Mouse (Mus musculus): ENCODE results near the gene Map3k12. TPM values are rescaled to one million over a fixed set of nuclear protein-coding genes. Genes with fewer than 3 reads are reported as not detected.

The Map3k12 gene
- 55.7 and 62.4 TPM in 2 replicates for polyA plus RNA-seq (2015; fragmentation: Nextera tagmentation; extraction: Ambion mirVana)

DNA sequence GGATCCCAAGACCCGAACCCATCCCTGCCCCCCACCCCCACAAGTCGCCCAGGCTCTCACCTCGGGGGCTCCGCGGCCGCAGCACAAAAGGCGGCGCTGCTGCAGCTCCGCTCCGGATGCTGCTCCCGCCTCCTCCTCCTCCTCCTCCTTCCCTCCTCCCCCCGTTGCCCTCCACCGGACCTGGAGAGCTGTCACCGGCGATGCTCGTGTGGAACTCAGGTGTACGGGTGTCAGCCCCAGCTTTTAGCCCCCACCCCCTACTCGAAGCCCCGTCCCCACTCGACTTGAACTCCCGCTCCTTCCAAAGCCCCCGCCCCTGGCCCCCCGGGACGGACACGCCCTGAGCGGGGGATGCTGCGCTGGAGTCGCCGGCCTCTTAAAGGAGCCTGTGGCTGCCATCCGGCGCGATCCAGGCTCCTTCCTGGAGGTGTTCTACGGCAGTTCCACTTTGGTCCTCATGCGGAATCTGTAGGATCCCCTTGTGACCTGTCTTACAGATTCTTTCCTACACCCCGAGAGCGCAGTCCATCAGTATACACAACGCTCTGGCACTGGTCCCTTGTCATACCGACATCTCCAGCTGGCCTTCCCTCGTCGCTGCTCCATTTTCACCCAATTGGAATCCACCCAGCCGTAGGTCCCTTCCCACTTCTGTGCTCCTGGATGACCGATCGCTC is at the start of gene Map3k12:
Gene Map3k12, minus strand, starts transcription at position 337 of the 677 bp plus-strand sequence.
- Histone ChIP-seq H3K4me1 (ENCODE audit: control insufficient read depth, insufficient read depth, low read depth, low read length) (peaks cover 40% of the 10 kb centered on the region), H3K27me3 (replicated peaks; ENCODE audit: control insufficient read depth, insufficient read depth, low read length) (no peaks in the 10 kb centered on the region)
- WGBS = under 1% methylated on average over 43 of the region's 43 CpGs

DNA sequence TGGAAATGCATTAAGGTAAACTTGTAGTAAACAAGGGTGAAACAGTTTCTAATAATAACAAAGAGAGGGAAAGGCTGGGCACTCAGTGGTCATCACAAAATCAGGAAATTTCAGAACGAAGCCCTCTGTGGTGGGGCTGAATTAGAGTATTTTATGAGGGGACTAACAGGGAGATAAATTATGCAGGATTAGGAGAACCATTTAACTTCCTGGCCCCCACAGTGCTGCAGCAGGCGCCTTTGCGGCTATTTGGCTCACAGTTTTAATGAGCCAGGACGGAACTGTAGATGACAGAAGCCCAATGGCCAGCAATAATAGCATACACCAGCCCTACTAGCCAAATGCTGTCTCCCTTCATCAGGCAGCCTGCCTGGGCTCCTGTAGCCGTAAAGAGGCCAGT is 46.8 kb upstream of the Map3k12 start:
- Histone ChIP-seq H3K4me3 (ENCODE audit: low read length) (no peak overlapping the region), H3K36me3 (ENCODE audit: control insufficient read depth, insufficient read depth, low read length) (no peaks in the 10 kb centered on the region), H3K4me2 (ENCODE audit: low read length) (no peak overlapping the region), H3K27ac (ENCODE audit: low read depth, low read length) (no peak overlapping the region), H3K9ac (ENCODE audit: low read depth, low read length) (no peak overlapping the region), H3K9me3 (ENCODE audit: control insufficient read depth, low read length) (no peaks in the 10 kb centered on the region), H3K4me1 (ENCODE audit: control insufficient read depth, insufficient read depth, low read depth, low read length) (no peaks in the 10 kb centered on the region), H3K27me3 (replicated peaks; ENCODE audit: control insufficient read depth, insufficient read depth, low read length) (no peaks in the 10 kb centered on the region)
- ATAC-seq = no peak
- 81% methylated on average over 5 of the region's 5 CpGs for WGBS

More for the DNA sequence above, at the start of gene Map3k12:
- ATAC-seq = peak; percentile 12
- peak within 1 kb of the TSS; percentile 88 for H3K9ac ChIP-seq (ENCODE audit: low read depth, low read length)
- peak within 1 kb of the TSS; percentile 94 for H3K4me2 ChIP-seq (ENCODE audit: low read length)
- no peaks in the 10 kb centered on the region for H3K9me3 ChIP-seq (ENCODE audit: control insufficient read depth, low read length)
- H3K27ac ChIP-seq (ENCODE audit: low read depth, low read length) = peak within 1 kb of the TSS; percentile 100
- peaks cover 7% of the 10 kb centered on the region; the same call in 1 of the 2 replicates for H3K36me3 ChIP-seq (ENCODE audit: control insufficient read depth, insufficient read depth, low read length)
- peak within 1 kb of the TSS; percentile 75 for H3K4me3 ChIP-seq (ENCODE audit: low read length)

DNA sequence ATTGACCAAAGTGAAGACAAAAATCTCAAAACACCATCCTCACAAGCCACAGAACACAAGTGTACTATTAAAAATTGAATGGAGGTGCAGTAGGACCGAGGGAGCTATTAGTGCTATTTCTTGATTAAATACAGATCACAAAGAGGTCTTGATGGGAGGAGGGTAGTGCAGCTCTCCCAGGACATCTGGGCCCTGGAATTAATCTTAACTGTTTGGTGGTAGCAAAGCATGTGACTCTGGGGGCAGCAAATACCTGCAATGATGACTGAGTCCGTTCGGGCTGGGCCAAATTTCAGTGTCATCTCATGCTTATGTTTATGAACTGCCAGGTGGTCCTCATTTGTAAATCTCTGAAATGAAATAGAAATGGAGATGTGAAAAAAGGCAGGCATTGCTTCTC is 46.2 kb upstream of the Map3k12 start:
- no peaks in the 10 kb centered on the region for H3K27me3 ChIP-seq (replicated peaks; ENCODE audit: control insufficient read depth, insufficient read depth, low read length)
- H3K4me1 ChIP-seq (ENCODE audit: control insufficient read depth, insufficient read depth, low read depth, low read length) = no peaks in the 10 kb centered on the region
- no peak overlapping the region for H3K4me3 ChIP-seq (ENCODE audit: low read length)
- no peak overlapping the region for H3K4me2 ChIP-seq (ENCODE audit: low read length)
- no peak overlapping the region for H3K27ac ChIP-seq (ENCODE audit: low read depth, low read length)
- no peaks in the 10 kb centered on the region for H3K36me3 ChIP-seq (ENCODE audit: control insufficient read depth, insufficient read depth, low read length)
- WGBS = 81% methylated on average over 3 of the region's 3 CpGs
- no peak overlapping the region for H3K9ac ChIP-seq (ENCODE audit: low read depth, low read length)
- no peaks in the 10 kb centered on the region for H3K9me3 ChIP-seq (ENCODE audit: control insufficient read depth, low read length)
- no peak for ATAC-seq

DNA sequence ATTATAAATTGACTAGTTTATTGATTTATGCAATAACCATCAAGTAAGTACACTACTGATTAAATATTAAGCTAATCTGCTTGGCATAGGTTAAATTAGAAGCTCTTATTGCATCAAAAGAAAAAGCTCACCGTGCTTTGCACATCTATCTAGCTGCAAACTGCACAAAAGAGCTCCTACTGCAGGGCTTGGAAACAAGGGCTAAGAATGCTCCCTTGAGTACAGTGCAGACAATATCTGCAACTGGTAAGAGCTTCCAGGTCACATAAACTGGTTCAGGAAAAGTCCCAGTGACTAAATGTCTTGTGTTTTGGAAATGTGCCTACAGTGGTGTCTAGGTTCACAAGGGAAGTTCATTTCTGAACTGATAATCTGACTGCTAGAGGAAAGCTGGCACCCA is 45.6 kb upstream of the Map3k12 start:
- WGBS = 90% methylated on average over 1 of the region's 1 CpGs
- H3K9ac ChIP-seq (ENCODE audit: low read depth, low read length) = no peak overlapping the region

DNA sequence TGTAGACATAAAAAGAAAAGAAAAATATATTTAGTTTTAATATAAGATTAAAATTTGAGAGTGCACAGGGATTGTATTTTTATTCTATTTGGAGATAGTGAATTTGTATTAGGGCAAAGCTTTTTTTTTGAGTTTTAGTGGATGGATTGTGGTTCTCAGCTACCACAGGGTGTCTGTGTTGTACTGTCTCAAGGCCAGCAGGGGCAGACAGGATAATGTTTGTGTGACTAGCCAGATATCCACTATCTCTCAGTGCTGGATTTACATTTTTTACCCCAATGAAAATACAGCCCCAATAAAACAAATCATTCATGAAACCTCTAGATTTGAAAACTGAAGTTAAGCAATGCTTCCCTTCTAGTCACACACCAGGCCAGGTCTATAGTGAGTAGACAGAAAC is 40.7 kb upstream of the Map3k12 start:
- Histone ChIP-seq H3K9ac (ENCODE audit: low read depth, low read length) (no peak overlapping the region), H3K4me2 (ENCODE audit: low read length) (no peak overlapping the region), H3K36me3 (ENCODE audit: control insufficient read depth, insufficient read depth, low read length) (peaks cover 15% of the 10 kb centered on the region), H3K4me1 (ENCODE audit: control insufficient read depth, insufficient read depth, low read depth, low read length) (no peaks in the 10 kb centered on the region), H3K27ac (ENCODE audit: low read depth, low read length) (no peak overlapping the region), H3K4me3 (ENCODE audit: low read length) (no peak overlapping the region), H3K9me3 (ENCODE audit: control insufficient read depth, low read length) (no peaks in the 10 kb centered on the region), H3K27me3 (replicated peaks; ENCODE audit: control insufficient read depth, insufficient read depth, low read length) (no peaks in the 10 kb centered on the region)
- ATAC-seq = no peak

More for the DNA sequence above, 45.6 kb upstream of the Map3k12 start:
- H3K4me2 ChIP-seq (ENCODE audit: low read length) = no peak overlapping the region
- H3K27ac ChIP-seq (ENCODE audit: low read depth, low read length) = 0 out of 2 replicates have a peak overlapping the region, but pooled peaks have one; percentile 36
- no peak overlapping the region for H3K4me3 ChIP-seq (ENCODE audit: low read length)
- ATAC-seq = no peak
- H3K4me1 ChIP-seq (ENCODE audit: control insufficient read depth, insufficient read depth, low read depth, low read length) = no peaks in the 10 kb centered on the region
- no peaks in the 10 kb centered on the region for H3K27me3 ChIP-seq (replicated peaks; ENCODE audit: control insufficient read depth, insufficient read depth, low read length)
- H3K36me3 ChIP-seq (ENCODE audit: control insufficient read depth, insufficient read depth, low read length) = no peaks in the 10 kb centered on the region
- H3K9me3 ChIP-seq (ENCODE audit: control insufficient read depth, low read length) = no peaks in the 10 kb centered on the region

DNA sequence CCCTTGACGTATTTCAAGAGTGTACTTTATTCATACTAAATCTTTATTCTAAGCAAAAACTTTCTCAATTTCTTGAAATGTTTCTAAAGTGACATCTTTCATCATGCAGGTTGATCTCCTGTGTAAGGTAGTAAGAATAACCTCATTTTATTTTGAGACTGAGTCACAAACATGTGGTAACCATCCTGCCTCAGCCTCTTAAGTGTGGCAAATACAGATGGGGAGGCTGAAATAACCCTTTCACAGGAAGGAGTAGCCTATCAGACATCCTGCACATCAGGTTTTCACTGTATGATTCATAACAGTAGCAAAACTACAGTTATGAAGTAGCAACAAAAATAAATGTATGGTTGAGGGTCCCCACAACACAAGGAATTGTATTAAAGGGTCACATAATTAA is 38.7 kb upstream of the Map3k12 start:
- H3K4me2 ChIP-seq (ENCODE audit: low read length) = no peak overlapping the region
- no peak for ATAC-seq
- peaks cover 21% of the 10 kb centered on the region for H3K36me3 ChIP-seq (ENCODE audit: control insufficient read depth, insufficient read depth, low read length)
- no peaks in the 10 kb centered on the region for H3K4me1 ChIP-seq (ENCODE audit: control insufficient read depth, insufficient read depth, low read depth, low read length)
- no peak overlapping the region for H3K27ac ChIP-seq (ENCODE audit: low read depth, low read length)
- H3K4me3 ChIP-seq (ENCODE audit: low read length) = no peak overlapping the region
- no peaks in the 10 kb centered on the region for H3K9me3 ChIP-seq (ENCODE audit: control insufficient read depth, low read length)
- H3K9ac ChIP-seq (ENCODE audit: low read depth, low read length) = no peak overlapping the region
- no peaks in the 10 kb centered on the region for H3K27me3 ChIP-seq (replicated peaks; ENCODE audit: control insufficient read depth, insufficient read depth, low read length)
- WGBS = 100% methylated on average over 1 of the region's 1 CpGs

DNA sequence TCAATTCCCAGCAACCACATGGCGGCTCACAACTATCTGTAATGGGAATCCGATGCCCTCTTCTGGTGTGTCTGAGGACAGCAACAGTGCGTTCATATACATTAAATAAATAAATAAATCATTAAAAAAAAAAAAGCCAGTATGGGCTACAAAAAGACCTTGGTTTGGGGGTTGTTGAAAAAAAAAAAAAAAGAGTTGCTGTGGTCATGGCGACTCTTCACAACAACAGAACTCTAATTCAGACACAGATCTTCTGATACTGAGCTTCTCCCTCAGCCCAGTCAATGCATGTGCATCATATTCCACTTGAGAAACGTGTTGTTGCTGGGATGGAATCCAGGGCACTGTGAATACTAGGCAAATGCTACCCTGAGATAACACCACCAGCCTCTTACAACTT is 35.7 kb upstream of the Map3k12 start:
- Histone ChIP-seq H3K9me3 (ENCODE audit: control insufficient read depth, low read length) (no peaks in the 10 kb centered on the region), H3K9ac (ENCODE audit: low read depth, low read length) (no peak overlapping the region), H3K4me2 (ENCODE audit: low read length) (no peak overlapping the region), H3K27me3 (replicated peaks; ENCODE audit: control insufficient read depth, insufficient read depth, low read length) (no peaks in the 10 kb centered on the region), H3K4me3 (ENCODE audit: low read length) (no peak overlapping the region), H3K27ac (ENCODE audit: low read depth, low read length) (no peak overlapping the region), H3K36me3 (ENCODE audit: control insufficient read depth, insufficient read depth, low read length) (peaks cover 23% of the 10 kb centered on the region), H3K4me1 (ENCODE audit: control insufficient read depth, insufficient read depth, low read depth, low read length) (no peaks in the 10 kb centered on the region)
- WGBS = 96% methylated on average over 5 of the region's 5 CpGs
- ATAC-seq = no peak

DNA sequence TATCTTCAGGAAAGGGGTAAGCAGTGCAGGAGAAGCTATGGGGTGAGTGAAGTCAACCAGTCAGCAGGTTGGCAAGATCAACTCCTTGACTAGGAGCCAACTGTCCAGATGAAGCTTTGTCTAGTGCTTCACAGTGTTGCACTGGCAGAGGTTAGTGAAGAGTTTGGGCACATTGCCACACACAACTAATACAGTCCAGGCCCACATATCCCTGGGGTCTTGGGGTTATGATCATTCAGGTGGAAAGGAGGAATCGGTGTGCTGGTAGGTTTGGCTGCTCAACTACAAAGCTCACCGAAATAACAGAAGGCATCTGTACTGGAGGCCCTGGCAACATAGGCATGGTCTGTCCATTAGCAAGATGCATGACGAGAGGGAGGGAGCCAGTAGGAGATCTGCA is 30.6 kb upstream of the Map3k12 start:
- peak; percentile 85 for ATAC-seq
- Histone ChIP-seq H3K4me1 (ENCODE audit: control insufficient read depth, insufficient read depth, low read depth, low read length) (peaks cover 5% of the 10 kb centered on the region; the same call in 1 of the 2 replicates), H3K9me3 (ENCODE audit: control insufficient read depth, low read length) (no peaks in the 10 kb centered on the region), H3K4me3 (ENCODE audit: low read length) (no peak overlapping the region), H3K4me2 (ENCODE audit: low read length) (no peak overlapping the region), H3K36me3 (ENCODE audit: control insufficient read depth, insufficient read depth, low read length) (peaks cover 16% of the 10 kb centered on the region; the same call in 1 of the 2 replicates), H3K27me3 (replicated peaks; ENCODE audit: control insufficient read depth, insufficient read depth, low read length) (no peaks in the 10 kb centered on the region), H3K27ac (ENCODE audit: low read depth, low read length) (peak overlapping the region; percentile 69), H3K9ac (ENCODE audit: low read depth, low read length) (no peak overlapping the region)
- 72% methylated on average over 3 of the region's 3 CpGs for WGBS

DNA sequence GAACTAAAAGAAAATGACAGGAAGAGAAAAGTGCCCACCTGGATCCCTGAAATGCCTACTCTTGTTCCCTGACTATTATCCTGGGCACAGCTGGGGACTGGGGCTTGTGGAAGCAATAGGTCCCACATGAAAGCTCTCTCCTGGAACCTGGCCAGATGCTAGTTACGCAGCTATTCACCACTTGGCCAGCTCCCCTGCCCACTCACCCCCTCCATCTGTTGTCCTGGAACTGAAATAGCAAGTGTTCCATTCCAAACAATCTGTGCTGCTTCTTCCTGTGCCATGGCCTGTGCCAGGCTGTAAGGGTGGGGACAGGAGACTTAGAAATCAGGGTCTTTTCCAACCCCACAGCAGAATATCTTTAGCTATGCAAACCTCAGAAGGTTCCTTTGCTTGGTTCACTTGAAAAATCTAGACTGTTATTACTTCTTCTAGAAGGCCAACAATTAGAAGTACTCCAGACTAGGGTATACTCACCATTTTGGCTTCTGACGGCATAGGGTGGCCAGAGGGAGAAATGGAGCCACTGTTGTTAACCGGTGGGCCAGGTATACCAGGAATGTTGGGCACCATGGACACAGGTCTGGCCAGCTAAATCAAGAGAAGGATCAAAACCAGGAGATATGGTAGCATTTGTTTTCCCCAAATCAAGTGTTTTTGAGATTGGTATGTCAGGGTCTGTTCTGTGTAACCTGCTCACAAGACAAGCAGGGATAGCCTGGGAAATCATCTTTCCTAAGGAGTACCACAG is 30.0 kb upstream of the Map3k12 start:
- H3K27me3 ChIP-seq (replicated peaks; ENCODE audit: control insufficient read depth, insufficient read depth, low read length) = no peaks in the 10 kb centered on the region
- ATAC-seq = peak; percentile 90
- peaks cover 16% of the 10 kb centered on the region; the same call in 1 of the 2 replicates for H3K36me3 ChIP-seq (ENCODE audit: control insufficient read depth, insufficient read depth, low read length)
- H3K9ac ChIP-seq (ENCODE audit: low read depth, low read length) = 0 out of 2 replicates have a peak overlapping the region, but pooled peaks have one; percentile 32
- H3K4me3 ChIP-seq (ENCODE audit: low read length) = no peak overlapping the region
- peaks cover 5% of the 10 kb centered on the region; the same call in 1 of the 2 replicates for H3K4me1 ChIP-seq (ENCODE audit: control insufficient read depth, insufficient read depth, low read depth, low read length)
- H3K9me3 ChIP-seq (ENCODE audit: control insufficient read depth, low read length) = no peaks in the 10 kb centered on the region
- peak overlapping the region; percentile 69 for H3K27ac ChIP-seq (ENCODE audit: low read depth, low read length)
- 61% methylated on average over 3 of the region's 3 CpGs for WGBS
- no peak overlapping the region; the same call in 1 of the 2 replicates for H3K4me2 ChIP-seq (ENCODE audit: low read length)

Measured in hindbrain, embryonic 16.5 days (tissue).